Mouse (Mus musculus) MEL (cell line): ENCODE data around the gene Tmem184a. TPM values are rescaled to one million over a fixed set of nuclear protein-coding genes. Genes with fewer than 3 reads are reported as not detected.

Experiments
- DNase-seq: peaks from one replicate; pipeline ENCODE4 v3.0.0; 2011; ENCODE audit warnings: low read depth, low spot score
- H3K27ac ChIP-seq: 2 replicates; pipeline ENCODE4 v1.5.1; 2012; ENCODE audit warnings: low read depth, mild to moderate bottlenecking, control low read depth, low read length, moderate library complexity; ENCODE audit not compliant: control insufficient read depth
- H3K27me3 ChIP-seq, 2 experiments: fragments of 150-350 bp in 1 of 2; sonication (generic) in 1 of 2; 2 replicates each; pipeline ENCODE4 v1.6.1; 2012; ENCODE audit warnings: low read length in 2 of 2, mild to moderate bottlenecking in 2 of 2, improper control_type of control experiment in 1 of 2, moderate library complexity in 1 of 2; ENCODE audit not compliant: insufficient read depth in 2 of 2, control insufficient read depth in 1 of 2
- H3K36me3 ChIP-seq, 2 experiments: 2 replicates each; pipeline ENCODE4 v1.6.1; 2012 to 2014; ENCODE audit warnings: low read length in 2 of 2, improper control_type of control experiment in 1 of 2, inconsistent platforms in 1 of 2, mild to moderate bottlenecking in 1 of 2; ENCODE audit not compliant: insufficient read depth in 2 of 2, control insufficient read depth in 1 of 2
- H3K4me1 ChIP-seq, 2 experiments: fragments of 150-350 bp in 1 of 2; sonication (generic) in 1 of 2; 2 replicates each; pipeline ENCODE4 v1.6.1; 2012; ENCODE audit warnings: low read length in 2 of 2, improper control_type of control experiment in 1 of 2, mild to moderate bottlenecking in 1 of 2; ENCODE audit not compliant: insufficient read depth in 2 of 2, control insufficient read depth in 1 of 2
- H3K4me3 ChIP-seq, 2 experiments: fragments of 150-350 bp in 1 of 2; sonication (generic) in 1 of 2; 2 replicates each; pipeline ENCODE4 v1.5.1; 2012; ENCODE audit warnings: low read depth in 2 of 2, low read length in 2 of 2, mild to moderate bottlenecking in 2 of 2, moderate library complexity in 2 of 2, control low read depth in 1 of 2, improper control_type of control experiment in 1 of 2; ENCODE audit not compliant: control insufficient read depth in 1 of 2, insufficient read depth in 1 of 2
- H3K79me2 ChIP-seq: 2 replicates; pipeline ENCODE4 v1.6.1; 2012; ENCODE audit warnings: mild to moderate bottlenecking, low read length, moderate library complexity; ENCODE audit not compliant: control insufficient read depth, poor library complexity, insufficient read depth
- H3K9ac ChIP-seq: 2 replicates; pipeline ENCODE4 v1.6.1; 2012; ENCODE audit warnings: low read depth, mild to moderate bottlenecking, control low read depth, low read length, moderate library complexity; ENCODE audit not compliant: control insufficient read depth, poor library complexity, severe bottlenecking
- H3K9me3 ChIP-seq: fragments of 150-350 bp; sonication (generic); replicated peaks from 2 replicates; pipeline ENCODE4 v1.6.1; 2012; ENCODE audit warnings: mild to moderate bottlenecking, low read length, improper control_type of control experiment, moderate library complexity; ENCODE audit not compliant: insufficient read depth
- BHLHE40 ChIP-seq: IDR thresholded peaks from 2 replicates; pipeline ENCODE4 v1.6.1; 2012; ENCODE audit warnings: low read depth, mild to moderate bottlenecking, inconsistent platforms, low read length, improper control_type of control experiment, borderline replicate concordance
- CHD2 ChIP-seq: IDR thresholded peaks from 2 replicates; pipeline ENCODE4 v1.6.1; 2011; ENCODE audit warnings: low read length, improper control_type of control experiment
- CTCF ChIP-seq, 3 experiments: IDR thresholded peaks in 2 of 3; conservative IDR thresholded peaks in 1 of 3; 2 replicates each; pipeline ENCODE4 v1.5.1; 2011 to 2012; ENCODE audit warnings: low read length in 3 of 3, low read depth in 2 of 3, mild to moderate bottlenecking in 2 of 3, improper control_type of control experiment in 1 of 3, inconsistent platforms in 1 of 3, mixed read lengths in 1 of 3, moderate library complexity in 1 of 3; ENCODE audit not compliant: control insufficient read depth in 1 of 3, insufficient read depth in 1 of 3, poor library complexity in 1 of 3, severe bottlenecking in 1 of 3
- EP300 ChIP-seq, 2 experiments: IDR thresholded peaks; 2 replicates each; pipeline ENCODE4 v1.6.1; 2011; ENCODE audit warnings: improper control_type of control experiment in 2 of 2, low read length in 2 of 2, low read depth in 1 of 2, mild to moderate bottlenecking in 1 of 2
- GATA1 ChIP-seq: IDR thresholded peaks from 2 replicates; pipeline ENCODE4 v1.6.1; 2011; ENCODE audit warnings: low read depth, low read length, improper control_type of control experiment
- MAFK ChIP-seq: IDR thresholded peaks from 2 replicates; pipeline ENCODE4 v1.6.1; 2011; ENCODE audit warnings: low read depth, mild to moderate bottlenecking, low read length, improper control_type of control experiment, borderline replicate concordance
- MAX ChIP-seq: IDR thresholded peaks from 2 replicates; pipeline ENCODE4 v1.6.1; 2011; ENCODE audit warnings: low read length, improper control_type of control experiment
- MAZ ChIP-seq: IDR thresholded peaks from 2 replicates; pipeline ENCODE4 v1.6.1; 2012; ENCODE audit warnings: low read depth, mild to moderate bottlenecking, inconsistent platforms, low read length, improper control_type of control experiment
- MXI1 ChIP-seq: IDR thresholded peaks from 2 replicates; pipeline ENCODE4 v1.6.1; 2011; ENCODE audit warnings: mild to moderate bottlenecking, low read depth, low read length, improper control_type of control experiment
- NELFE ChIP-seq: IDR thresholded peaks from 2 replicates; pipeline ENCODE4 v1.6.1; 2011; ENCODE audit warnings: low read depth, low read length, improper control_type of control experiment
- POLR2A ChIP-seq, 2 experiments: IDR thresholded peaks; 2 replicates each; pipeline ENCODE4 v1.6.1; 2011 to 2012; ENCODE audit warnings: low read length in 2 of 2, mild to moderate bottlenecking in 2 of 2, control low read depth in 1 of 2, improper control_type of control experiment in 1 of 2, low read depth in 1 of 2, moderate library complexity in 1 of 2; ENCODE audit not compliant: control insufficient read depth in 1 of 2, insufficient read depth in 1 of 2, poor library complexity in 1 of 2
- POLR2AphosphoS2 ChIP-seq: IDR thresholded peaks from 2 replicates; pipeline ENCODE4 v1.6.1; 2011; ENCODE audit warnings: low read length, improper control_type of control experiment
- POLR2AphosphoS5 ChIP-seq: IDR thresholded peaks from 2 replicates; pipeline ENCODE4 v1.6.1; 2012; ENCODE audit warnings: low read depth, borderline replicate concordance, mild to moderate bottlenecking, inconsistent platforms, low read length, moderate library complexity, mixed read lengths
- RCOR1 ChIP-seq: IDR thresholded peaks from 2 replicates; pipeline ENCODE4 v1.6.1; 2012; ENCODE audit warnings: low read depth, mild to moderate bottlenecking, inconsistent platforms, low read length, improper control_type of control experiment
- SMC3 ChIP-seq: IDR thresholded peaks from 2 replicates; pipeline ENCODE4 v1.6.1; 2011; ENCODE audit warnings: low read depth, low read length, improper control_type of control experiment
- TAL1 ChIP-seq: IDR thresholded peaks from 2 replicates; pipeline ENCODE4 v1.6.1; 2012; ENCODE audit warnings: mild to moderate bottlenecking, inconsistent platforms, low read length, moderate library complexity, mixed read lengths
- TBP ChIP-seq: IDR thresholded peaks from 2 replicates; pipeline ENCODE4 v1.8.0; 2011; ENCODE audit warnings: low read depth, low read length, improper control_type of control experiment
- USF2 ChIP-seq, 2 experiments: IDR thresholded peaks; 2 replicates each; pipeline ENCODE4 v1.6.1; 2011 to 2012; ENCODE audit warnings: improper control_type of control experiment in 2 of 2, low read length in 2 of 2, borderline replicate concordance in 1 of 2, inconsistent platforms in 1 of 2, low read depth in 1 of 2, mild to moderate bottlenecking in 1 of 2; ENCODE audit not compliant: insufficient read depth in 1 of 2
- ZMIZ1 ChIP-seq: IDR thresholded peaks from 2 replicates; pipeline ENCODE4 v1.6.1; 2012; ENCODE audit warnings: low read depth, mild to moderate bottlenecking, inconsistent platforms, low read length, improper control_type of control experiment, moderate library complexity
- polyA plus RNA-seq, 2 experiments: library from polyadenylated mRNA; stranded (reverse) in 1 of 2; unstranded in 1 of 2; fragments of >175 nt in 1 of 2; fragments of >200 nt in 1 of 2; gene quantifications; 2 replicates each; pipeline versions ENCODE4 v1.2.1 to v1.2.4; 2012; ENCODE audit warnings: low replicate concordance in 2 of 2, low read depth in 1 of 2; ENCODE audit not compliant: insufficient read length in 2 of 2, insufficient read depth in 1 of 2, missing spikeins in 1 of 2
- total RNA-seq: library from RNA; depleted of rRNA; stranded (reverse); fragments of 300-350 nt; gene quantifications from 2 replicates; pipeline ENCODE4 v1.2.3, GENCODE M21; 2012

Gene Tmem184a
- total and polyA plus RNA-seq, 3 experiments: 0.10 to 0.27 TPM; not detected in 1

DNA sequence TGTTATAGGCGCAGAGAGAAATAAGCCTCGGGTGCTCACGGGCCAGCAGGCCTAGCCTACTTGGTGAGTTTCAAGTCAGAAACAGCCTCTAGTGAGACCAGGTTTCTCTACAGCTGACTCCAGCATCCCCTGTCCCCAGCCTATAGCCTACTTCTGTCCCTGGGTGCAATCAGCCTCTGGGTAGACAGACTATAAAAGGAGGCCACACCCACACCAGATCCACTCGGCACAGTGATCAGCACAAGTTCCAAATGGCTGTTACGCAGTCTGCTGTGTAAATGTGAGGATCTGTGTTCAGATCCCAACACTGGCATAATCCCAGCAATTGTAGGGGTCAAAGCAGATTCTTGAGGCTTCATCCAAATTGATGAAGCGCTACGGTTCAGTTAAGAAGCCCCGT, 16.6 kb downstream of the Tmem184a start:
- H3K27ac ChIP-seq: peak overlapping the region; percentile 99
- H3K36me3 ChIP-seq: peaks cover 0 to 20% of the 10 kb centered on the region in 2 experiments; a peak in 3 of 4 replicates
- peaks cover 1% of the 10 kb centered on the region; the same call in 1 of the 2 replicates for H3K79me2 ChIP-seq
- peak overlapping the region; percentile 31 to 52 for H3K4me3 ChIP-seq
- peak overlapping the region; percentile 52 for H3K9ac ChIP-seq
- H3K4me1 ChIP-seq: peaks cover 6 to 32% of the 10 kb centered on the region in 2 experiments
- TF ChIP-seq POLR2A (IDR thresholded peaks at IDR 0.05; ENCODE audit: control insufficient read depth in 1 of 2, insufficient read depth in 1 of 2, low read depth in 1 of 2, low read length in 2 of 2, poor library complexity in 1 of 2): peak in 1 of 2 experiments; percentile 24; a peak in 1 of 4 replicates
- no peak for TF ChIP-seq NELFE
- TF ChIP-seq USF2 (IDR thresholded peaks at IDR 0.05; ENCODE audit: borderline replicate concordance in 1 of 2, insufficient read depth in 1 of 2, low read depth in 1 of 2, low read length in 2 of 2): no peak
- no peak for TF ChIP-seq TAL1
- TF ChIP-seq POLR2AphosphoS2: peak; percentile 66; the same call in 1 of the 2 replicates
- no peak for TF ChIP-seq ZMIZ1
- TF ChIP-seq EP300 (IDR thresholded peaks at IDR 0.05; ENCODE audit: low read depth in 1 of 2, low read length in 2 of 2): 0 out of 4 replicates have a peak, but pooled peaks of 1 of the 2 experiments have one; percentile 19
- 0 out of 2 replicates have a peak, but pooled peaks have one; percentile 17 for TF ChIP-seq RCOR1
- TF ChIP-seq BHLHE40: no peak
- 0 out of 2 replicates have a peak, but pooled peaks have one; percentile 3 for TF ChIP-seq GATA1
- TF ChIP-seq MAFK: no peak
- TF ChIP-seq TBP: peak; percentile 77
- no peak for TF ChIP-seq MAZ
- no peak for TF ChIP-seq MAX
- TF ChIP-seq SMC3: no peak
- TF ChIP-seq MXI1: no peak
- TF ChIP-seq, all 39 proteins: peak for 6
- Histone ChIP-seq H3K9me3 (no peaks in the 10 kb centered on the region), H3K27me3 (no peaks in the 10 kb centered on the region)
- DNase-seq: peak; percentile 84

GRCm38 (mm10) chr5:139801880-139802279, 17.8 kb downstream of the Tmem184a start:
- TF ChIP-seq POLR2AphosphoS5 (0 out of 2 replicates have a peak, but pooled peaks have one; percentile 53), CTCF (IDR thresholded peaks at IDR 0.05 in 2 of 3, conservative IDR thresholded peaks at IDR 0.05 in 1 of 3; ENCODE audit: control insufficient read depth in 1 of 3, insufficient read depth in 1 of 3, low read depth in 2 of 3, low read length in 3 of 3, poor library complexity in 1 of 3, severe bottlenecking in 1 of 3) (no peak), POLR2A (IDR thresholded peaks at IDR 0.05; ENCODE audit: control insufficient read depth in 1 of 2, insufficient read depth in 1 of 2, low read depth in 1 of 2, low read length in 2 of 2, poor library complexity in 1 of 2) (0 out of 4 replicates have a peak, but pooled peaks of 1 of the 2 experiments have one; percentile 14), POLR2AphosphoS2 (no peak), BHLHE40 (no peak), CHD2 (no peak)
- H3K27ac ChIP-seq: no peak overlapping the region; the same call in 1 of the 2 replicates
- no peak overlapping the region for H3K9ac ChIP-seq
- DNase-seq: no peak
- H3K36me3 ChIP-seq: peaks cover 0 to 20% of the 10 kb centered on the region in 2 experiments; a peak in 3 of 4 replicates
- H3K79me2 ChIP-seq: peaks cover 14% of the 10 kb centered on the region
- H3K9me3 ChIP-seq: no peaks in the 10 kb centered on the region
- H3K4me1 ChIP-seq: peaks cover 6 to 36% of the 10 kb centered on the region in 2 experiments
- no peak overlapping the region for H3K4me3 ChIP-seq
- H3K27me3 ChIP-seq: no peaks in the 10 kb centered on the region
